Mouse (Mus musculus): ENCODE data around the gene Rftn1.

Rftn1 gene

GRCm38 (mm10) chr17:50170935-50171545 lies 19.4 kb downstream of the Rftn1 start:
- no peak for DNase-seq (ENCODE audit: low spot score)

DNA sequence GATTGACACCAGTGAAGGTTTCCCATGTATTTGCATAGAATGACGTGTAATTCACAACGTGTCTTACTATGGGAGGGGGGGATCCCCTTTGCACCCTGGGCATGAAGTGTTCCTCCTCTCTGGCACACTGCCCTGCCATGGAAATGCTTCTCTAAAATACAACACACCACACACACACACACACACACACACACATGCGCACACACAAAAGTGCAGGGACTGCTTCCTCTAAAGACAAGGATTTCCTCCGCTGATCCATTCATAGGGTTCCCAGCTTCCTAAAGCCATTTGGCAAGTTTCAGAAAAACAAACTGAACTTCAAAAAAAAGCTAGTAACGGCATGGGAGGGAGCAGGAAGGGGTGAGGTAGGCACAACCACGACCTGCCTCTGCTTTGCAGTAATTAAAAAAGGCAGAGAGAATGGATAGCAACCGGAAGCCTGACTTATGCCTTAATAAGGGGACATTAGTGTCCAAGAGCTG lies 20.5 kb downstream of the Rftn1 start:
- no peak for DNase-seq (ENCODE audit: low spot score)

GRCm38 (mm10) chr17:50160904-50161805 lies 29.3 kb downstream of the Rftn1 start:
- no peak for DNase-seq (ENCODE audit: low spot score)

- no peak for DNase-seq (ENCODE audit: low spot score)
Measured at GRCm38 (mm10) chr17:50160357-50160756, 30.1 kb downstream of the Rftn1 start.

DNA sequence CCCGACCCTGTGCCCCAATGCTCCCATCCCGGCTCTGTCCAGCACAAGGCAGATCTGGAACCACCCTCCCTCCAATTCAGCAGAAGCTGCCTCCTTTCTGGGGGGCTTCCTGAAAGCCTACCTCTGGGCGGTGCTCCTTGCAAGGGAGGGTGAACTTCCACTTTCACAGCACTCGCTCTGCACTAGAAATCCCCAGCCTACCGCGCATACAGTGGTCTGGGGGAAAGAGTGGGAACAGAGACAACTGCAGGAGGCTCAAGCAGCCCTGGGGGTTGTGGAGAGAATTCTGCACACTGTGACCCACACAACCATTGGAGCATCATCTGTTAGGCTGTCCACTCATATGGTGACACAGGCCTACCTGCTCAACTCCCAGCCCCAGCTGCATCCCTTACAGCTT lies 30.7 kb downstream of the Rftn1 start:
- no peak for DNase-seq (ENCODE audit: low spot score)

DNA sequence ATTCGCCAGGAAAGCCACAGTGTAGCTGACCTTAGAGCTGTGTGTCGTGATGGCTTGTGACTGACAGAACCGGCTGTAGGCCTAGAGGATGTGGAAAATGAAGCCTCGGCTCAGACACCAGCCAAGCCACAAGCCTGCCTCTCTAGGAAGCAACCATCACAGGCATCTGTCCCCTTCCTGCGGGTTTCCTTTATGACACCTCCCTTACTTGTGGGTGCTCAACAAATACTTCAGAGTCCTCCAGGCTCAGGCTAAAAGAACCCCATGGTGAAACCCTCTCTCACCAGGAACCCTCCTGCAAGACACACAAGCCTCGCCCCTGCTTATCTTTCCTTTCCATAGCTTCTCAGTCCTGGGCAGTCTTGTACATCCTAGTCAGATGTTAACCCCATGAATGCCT lies 31.9 kb downstream of the Rftn1 start:
- no peak for DNase-seq (ENCODE audit: low spot score)

DNA sequence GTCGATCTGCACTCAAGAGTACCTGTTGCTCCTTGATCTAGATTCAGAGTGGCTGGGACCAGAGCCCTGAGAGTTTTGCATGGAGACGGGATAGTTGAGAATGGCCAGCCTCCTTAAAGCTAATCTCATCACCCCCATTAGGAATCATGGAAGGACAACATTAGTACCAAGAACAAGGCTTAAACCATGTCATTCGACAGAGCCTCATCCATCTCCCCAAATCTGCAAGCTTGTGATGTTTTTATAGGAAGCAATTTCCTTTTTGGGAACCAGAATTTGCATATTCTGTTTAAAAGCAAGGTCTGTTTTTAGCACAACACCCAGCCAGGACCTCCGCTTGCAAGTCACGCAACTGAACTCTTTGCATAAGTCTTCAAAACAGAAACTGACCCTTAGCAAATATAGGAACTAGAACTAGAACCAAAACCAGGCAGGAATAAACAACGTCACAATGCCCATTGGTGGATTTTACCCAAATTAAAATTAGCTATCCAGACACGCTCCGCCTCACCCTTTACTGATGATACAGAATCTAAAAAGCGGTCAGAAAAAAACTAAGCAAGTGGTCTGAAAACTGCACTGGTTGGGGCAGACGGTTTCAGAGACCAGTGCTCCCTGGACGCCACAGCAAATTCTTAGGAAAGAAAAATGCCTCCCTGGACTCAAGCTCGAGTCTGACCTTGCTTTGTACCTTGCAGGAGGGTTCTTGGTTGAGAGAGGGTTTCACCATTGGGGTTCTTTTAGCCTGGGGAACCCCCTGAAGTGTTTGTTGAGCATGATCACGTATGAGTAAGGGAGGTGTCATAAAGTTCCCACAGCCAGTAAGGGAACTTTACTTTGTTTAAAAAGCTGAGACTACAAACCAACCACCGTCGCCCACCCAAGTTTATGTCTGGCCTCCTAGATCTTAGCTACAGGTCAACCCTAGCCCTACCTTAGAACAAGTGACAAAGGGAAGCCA lies 33.0 kb downstream of the Rftn1 start:
- DNase-seq (ENCODE audit: low spot score): no peak

DNA sequence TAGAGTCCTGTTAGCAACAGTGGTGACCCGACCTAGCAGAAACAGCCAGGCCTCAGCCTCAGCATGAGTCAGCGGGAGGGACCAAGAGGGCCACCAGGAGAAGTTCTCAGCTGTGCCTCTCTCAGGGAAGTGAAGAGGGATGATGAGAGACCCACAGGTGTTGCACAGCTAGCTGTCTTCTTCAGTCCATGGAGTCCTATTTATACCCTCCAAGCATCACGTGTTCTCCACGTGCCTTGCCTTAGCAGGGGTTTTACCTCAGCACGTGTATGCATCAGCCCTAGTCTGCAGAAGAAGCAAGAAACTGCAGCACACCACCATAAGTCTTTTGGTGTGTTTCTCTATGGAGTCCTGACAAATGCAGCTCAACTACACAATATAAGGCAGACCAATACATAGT lies 38.4 kb downstream of the Rftn1 start:
- no peak for DNase-seq (ENCODE audit: low spot score)

DNA sequence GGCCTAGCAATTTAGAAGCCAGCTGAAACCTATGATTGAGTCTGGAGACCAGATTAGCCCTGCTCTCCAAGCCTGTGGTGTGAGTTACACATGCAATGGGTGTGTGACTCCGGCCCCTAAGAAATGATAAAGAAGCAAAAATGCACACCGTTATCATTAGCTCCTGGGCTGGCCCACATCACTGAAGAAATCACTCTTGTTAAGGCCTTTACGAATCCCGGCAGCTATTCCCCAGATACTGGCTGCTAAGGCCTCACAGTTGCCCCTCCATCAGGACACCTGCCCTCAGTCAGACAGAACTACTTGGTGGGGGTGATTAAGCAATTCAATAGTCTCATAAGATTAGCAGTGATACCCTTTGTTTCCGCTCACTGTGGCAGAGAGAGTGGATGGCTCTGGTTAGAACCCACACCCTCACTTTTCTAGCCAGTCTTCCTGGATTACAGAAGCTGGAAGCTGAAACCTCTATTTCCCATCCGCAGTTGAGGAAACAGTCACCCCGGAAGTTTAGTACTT lies 39.2 kb downstream of the Rftn1 start:
- DNase-seq (ENCODE audit: low spot score): no peak

DNA sequence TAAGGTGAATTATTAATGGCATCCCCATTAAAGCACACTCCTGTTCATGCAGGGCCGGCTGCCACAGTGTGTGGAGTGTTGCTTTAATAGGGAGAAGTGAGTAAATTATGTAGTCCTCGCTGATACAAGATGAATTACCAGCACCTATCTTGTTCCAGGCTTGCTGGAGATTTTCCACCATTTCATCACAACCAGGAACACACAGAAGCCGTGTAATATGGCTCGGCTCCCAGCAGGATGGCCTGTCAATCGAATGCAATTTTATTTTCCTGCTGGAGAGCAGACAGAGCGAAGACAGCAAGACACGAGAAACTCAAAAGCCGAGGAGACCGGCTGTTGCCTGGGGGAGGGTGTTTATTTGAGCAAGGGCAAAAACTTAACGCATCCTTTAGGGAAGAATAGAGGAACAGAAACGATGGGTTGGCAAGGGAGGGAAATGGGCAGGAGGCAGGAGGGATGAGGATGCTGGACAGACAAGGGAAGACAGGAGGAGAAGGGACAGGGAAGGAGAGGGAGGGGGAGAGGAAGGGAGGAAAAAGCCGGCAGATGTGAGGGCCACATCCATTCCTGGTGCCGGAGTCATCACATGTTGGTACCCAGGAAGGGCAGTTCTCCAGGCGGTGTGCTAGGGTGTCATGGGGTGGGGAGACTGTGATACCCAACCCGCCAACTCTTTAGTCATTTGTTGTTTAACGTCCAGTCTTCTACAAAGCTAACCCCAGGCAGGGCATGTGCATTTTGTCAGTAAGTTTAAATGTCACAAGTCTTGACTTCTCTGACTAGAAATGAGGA lies 39.9 kb downstream of the Rftn1 start:
- peak; percentile 7 for DNase-seq (ENCODE audit: low spot score)

DNA sequence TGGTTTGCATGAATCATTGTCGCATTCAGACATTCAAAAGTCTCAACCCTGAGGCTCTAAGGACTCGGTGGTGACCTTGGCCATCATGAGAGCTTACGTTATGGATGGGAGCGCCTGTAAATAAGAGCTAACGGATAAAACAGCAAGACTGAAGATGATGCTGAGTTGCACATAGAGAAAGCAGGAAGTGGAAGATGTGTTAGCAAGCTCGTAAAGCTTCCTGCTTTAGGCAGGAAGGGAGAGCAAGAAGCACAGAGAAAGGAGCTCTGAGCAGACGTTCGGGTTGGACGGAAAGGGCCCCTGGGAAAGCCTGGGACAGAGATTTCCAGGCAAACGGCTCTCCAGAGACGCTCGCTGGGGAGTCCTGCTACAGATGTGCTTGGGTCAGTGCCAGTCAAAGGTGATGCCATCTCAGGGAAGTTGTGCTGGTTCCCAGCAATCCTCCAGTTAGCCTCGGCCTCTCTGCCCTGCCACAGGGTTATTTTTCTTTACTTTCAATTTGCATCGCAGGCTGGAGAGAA lies 40.7 kb downstream of the Rftn1 start:
- no peak for DNase-seq (ENCODE audit: low spot score)

DNA sequence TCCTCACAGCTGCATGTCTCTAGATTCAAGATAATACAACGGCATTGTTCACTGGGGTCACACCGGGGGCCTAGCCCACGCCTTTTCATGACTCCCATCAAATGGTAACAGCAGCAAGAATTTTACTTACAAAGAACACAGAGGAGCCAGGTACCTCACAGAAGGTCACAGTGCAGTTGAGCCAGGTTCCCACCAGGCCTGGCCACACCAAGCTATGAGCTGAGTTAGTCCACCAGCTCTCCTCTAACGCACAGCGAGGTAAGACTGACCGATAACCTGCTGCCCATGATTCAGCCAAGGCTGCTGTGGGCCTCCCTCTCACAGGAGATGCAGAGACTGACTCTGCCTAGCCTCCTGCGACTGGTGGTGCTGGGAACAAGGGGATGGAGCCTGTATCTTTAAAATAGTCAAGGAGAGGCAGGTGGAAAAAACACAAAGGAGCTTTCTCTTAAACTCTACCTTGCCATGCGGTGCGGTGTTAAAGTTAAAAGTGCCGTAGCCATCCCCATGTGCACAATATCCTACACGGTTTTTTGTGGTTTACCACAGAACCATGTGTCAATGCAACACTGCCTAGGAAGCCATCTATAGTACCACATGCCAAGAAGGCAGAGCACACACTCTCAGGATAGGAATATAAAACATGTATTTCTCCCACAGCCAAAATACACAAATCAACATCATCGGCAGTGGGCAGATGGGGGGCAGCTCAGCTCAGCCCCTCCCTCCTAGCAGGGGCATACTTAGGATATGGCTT lies 42.5 kb downstream of the Rftn1 start:
- DNase-seq (ENCODE audit: low spot score): no peak

DNA sequence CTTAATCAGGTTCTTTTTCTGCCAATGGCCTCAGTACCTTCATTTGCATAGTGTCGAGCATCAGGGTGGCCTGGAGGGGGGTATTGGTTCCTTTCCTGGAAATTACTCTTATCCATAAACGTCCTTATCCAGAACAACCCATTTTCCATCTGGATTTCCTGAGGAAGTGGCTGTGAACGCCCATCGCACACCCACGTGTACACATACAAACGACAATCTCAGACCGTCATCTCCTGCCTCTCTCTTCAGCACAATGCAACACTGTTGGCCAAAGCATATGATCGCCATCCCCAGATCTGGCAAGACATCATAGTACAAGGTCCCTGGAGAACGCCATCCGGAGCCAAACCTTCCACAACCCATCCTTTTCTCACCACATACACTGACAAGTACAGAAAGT lies 47.1 kb downstream of the Rftn1 start:
- no peak for DNase-seq (ENCODE audit: low spot score)

DNA sequence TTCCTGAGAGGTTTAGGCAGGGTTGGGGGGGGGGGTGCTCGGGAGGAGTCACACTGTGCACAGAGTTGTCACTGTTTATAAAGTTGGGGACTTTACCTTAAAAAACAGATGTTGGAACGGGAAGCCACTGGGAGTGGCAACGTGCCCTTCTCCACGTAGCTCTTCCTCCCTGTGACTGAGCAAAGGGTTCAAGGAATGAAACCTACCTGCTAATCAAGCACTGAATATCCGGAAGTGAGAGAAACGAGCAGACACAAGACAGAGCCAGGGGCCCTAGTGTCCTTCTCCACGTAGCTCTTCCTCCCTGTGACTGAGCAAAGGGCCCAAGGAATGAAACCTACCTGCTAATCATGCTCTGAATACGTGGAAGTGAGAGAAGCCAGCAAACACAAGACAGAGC lies 47.9 kb downstream of the Rftn1 start:
- DNase-seq (ENCODE audit: low spot score): no peak

- DNase-seq (ENCODE audit: low spot score): no peak
Measured at GRCm38 (mm10) chr17:50142151-50142550, 48.3 kb downstream of the Rftn1 start.

DNA sequence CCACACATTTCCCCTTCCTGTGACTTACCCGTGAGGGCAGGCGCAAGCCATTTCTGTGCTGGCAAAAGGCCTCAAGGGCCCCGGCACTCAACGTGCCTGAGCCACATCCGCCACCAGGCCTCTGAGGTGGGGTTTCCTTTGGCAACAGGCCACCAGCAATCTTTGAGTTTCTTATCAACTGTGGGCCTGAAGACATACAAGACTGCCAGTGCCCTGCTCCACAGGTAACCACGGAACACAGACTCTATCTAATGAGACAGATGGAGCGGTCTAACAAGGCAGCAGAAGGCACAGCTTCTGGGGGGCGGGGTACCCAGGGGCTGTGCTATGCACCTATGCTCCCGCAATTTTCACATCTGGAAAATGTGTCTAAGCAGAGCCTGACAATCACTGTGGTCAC lies 54.4 kb downstream of the Rftn1 start:
- DNase-seq (ENCODE audit: low spot score): no peak

DNA sequence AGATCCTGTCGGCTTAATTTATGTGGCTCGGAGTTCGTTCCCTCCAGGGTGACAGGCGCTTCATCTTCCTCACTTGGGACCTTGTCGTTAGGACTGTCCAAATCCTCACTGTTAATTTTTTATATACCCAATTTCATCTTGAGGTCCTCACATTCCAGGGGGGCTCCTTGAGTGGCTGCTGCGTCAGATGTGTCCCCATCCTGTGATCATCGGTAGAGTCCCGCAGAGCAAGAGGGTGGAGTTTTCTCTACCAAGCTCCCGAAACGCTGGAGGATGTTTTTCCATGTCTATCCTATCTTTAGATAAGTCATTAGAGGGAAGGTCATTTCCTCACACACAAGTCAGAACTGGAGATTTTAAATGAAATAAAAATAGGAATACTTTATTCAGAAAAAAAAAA lies 55.0 kb downstream of the Rftn1 start:
- no peak for DNase-seq (ENCODE audit: low spot score)

DNA sequence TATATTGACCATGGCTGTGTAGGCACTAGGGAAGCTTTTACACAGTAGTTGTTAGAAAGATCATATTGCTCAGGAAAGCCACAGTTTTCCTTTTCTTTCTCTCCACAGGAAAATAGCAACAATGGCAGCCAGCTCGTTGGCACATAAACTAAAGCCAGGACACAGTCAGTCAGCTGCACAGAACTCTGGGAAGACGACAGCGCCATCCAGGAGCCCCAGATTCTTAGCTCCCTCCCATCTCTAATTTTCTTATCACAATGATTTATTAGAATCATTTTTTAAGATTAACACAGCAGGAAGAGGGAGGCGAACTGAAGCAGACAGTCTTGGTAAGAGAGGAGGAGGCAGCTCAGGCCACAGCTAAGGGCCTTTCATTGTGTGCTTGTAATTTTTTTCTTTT lies 58.8 kb downstream of the Rftn1 start:
- no peak for DNase-seq (ENCODE audit: low spot score)

- no peak for DNase-seq (ENCODE audit: low spot score)
Measured at GRCm38 (mm10) chr17:50130421-50130820, 60.1 kb downstream of the Rftn1 start.

- no peak for DNase-seq (ENCODE audit: low spot score)
Measured at GRCm38 (mm10) chr17:50128392-50128791, 62.1 kb downstream of the Rftn1 start.

Data from left cerebral cortex, adult 11 months (tissue).